Mouse (Mus musculus) embryonic facial prominence, embryonic 15.5 days (tissue): ENCODE data around the gene Gm7792. TPM values are rescaled to one million over a fixed set of nuclear protein-coding genes. Genes with fewer than 3 reads are reported as not detected.
"Not testable (repeated sequence)": the region's sequence is repeated elsewhere in the genome, so short reads cannot be mapped to it uniquely, and the experiment has no call there.

Experiments used
- ATAC-seq: fragments of 200-750 bp; cut with Nextera tagmentation; 2 replicates; pipeline ENCODE4 v1.8.0; 2017; ENCODE audit warnings: low read depth, moderate TSS enrichment; ENCODE audit not compliant: insufficient number of reproducible peaks, low FRiP score, low TSS enrichment
- H3K27ac ChIP-seq: fragments of 300-500 bp; sonication (generic); replicated peaks from 2 replicates; pipeline ENCODE4 v1.5.1; 2015; ENCODE audit warnings: mild to moderate bottlenecking, inconsistent platforms
- H3K27me3 ChIP-seq: fragments of 300-500 bp; sonication (generic); 2 replicates; pipeline ENCODE4 v1.6.1; 2015; ENCODE audit warnings: inconsistent platforms
- H3K36me3 ChIP-seq: fragments of 300-500 bp; sonication (generic); 2 replicates; pipeline ENCODE4 v1.6.1; 2015; ENCODE audit warnings: mild to moderate bottlenecking, inconsistent platforms
- H3K4me1 ChIP-seq: fragments of 300-500 bp; sonication (generic); 2 replicates; pipeline ENCODE4 v1.6.1; 2015; ENCODE audit warnings: inconsistent platforms
- H3K4me2 ChIP-seq: fragments of 300-500 bp; sonication (generic); replicated peaks from 2 replicates; pipeline ENCODE4 v1.6.1; 2015; ENCODE audit warnings: mild to moderate bottlenecking, inconsistent platforms
- H3K4me3 ChIP-seq: fragments of 300-500 bp; sonication (generic); replicated peaks from 2 replicates; pipeline ENCODE4 v1.5.1; 2015; ENCODE audit warnings: mild to moderate bottlenecking, inconsistent platforms
- H3K9ac ChIP-seq: fragments of 300-500 bp; sonication (generic); 2 replicates; pipeline ENCODE4 v1.6.1; 2015; ENCODE audit warnings: inconsistent platforms
- H3K9me3 ChIP-seq: fragments of 300-500 bp; sonication (generic); replicated peaks from 2 replicates; pipeline ENCODE4 v1.6.1; 2016; ENCODE audit warnings: inconsistent platforms
- WGBS: fragments of 180-500 bp; shearing (Covaris S2); methylation state at CpG from one replicate; pipeline ENCODE4 v1.1.7; 2015; 5-methylcytosine and 5-hydroxymethylcytosine counted together
- polyA plus RNA-seq: library from polyadenylated mRNA; unstranded; fragments of >200 nt; fragmentation: Nextera tagmentation; extraction: Ambion mirVana; gene quantifications from 2 replicates; pipeline ENCODE4 v1.2.1, GENCODE M21; 2015

Gm7792 gene
- not detected in 2 replicates for polyA plus RNA-seq

DNA sequence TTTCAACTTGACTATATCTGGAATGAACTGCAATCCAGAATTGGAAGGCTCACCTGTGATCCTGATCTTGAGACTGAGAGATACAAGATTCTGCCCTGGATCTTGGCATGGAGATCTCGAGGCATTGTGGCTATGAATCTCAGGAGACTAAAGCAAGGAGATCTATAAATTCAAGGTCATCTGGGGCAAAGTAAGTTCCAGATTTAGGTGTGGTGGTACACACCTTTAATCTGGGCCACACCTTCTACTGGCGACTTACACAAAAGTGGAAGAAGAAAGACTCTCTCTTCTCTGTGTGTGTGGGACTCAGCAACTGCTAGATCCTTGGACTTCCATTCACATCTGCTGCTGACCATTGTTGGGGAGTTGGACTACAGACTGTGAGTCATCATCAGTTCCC, at the start of gene Gm7792:
Gm7792 (plus strand) TSS at position 301 of the 400 bp plus-strand sequence.
- not testable (repeated sequence) for H3K9me3 ChIP-seq, H3K4me3 ChIP-seq, H3K4me1 ChIP-seq, H3K9ac ChIP-seq, H3K27me3 ChIP-seq, H3K27ac ChIP-seq, ATAC-seq, H3K4me2 ChIP-seq, H3K36me3 ChIP-seq
- 77% methylated on average over 1 of the region's 2 CpGs for WGBS

Other genes with a start within 250 kb of the Gm7792 start
- not detected in 2 replicates for gene C87414, start 172.2 kb upstream of the Gm7792 start, polyA plus RNA-seq
- gene Gm16429, start 85.3 kb downstream of the Gm7792 start, polyA plus RNA-seq, result not detected in 2 replicates
- gene BC061212, start 226.8 kb downstream of the Gm7792 start, polyA plus RNA-seq, result not detected in 2 replicates
- not detected in 2 replicates for gene Gm6351, start 232.6 kb downstream of the Gm7792 start, polyA plus RNA-seq